Mouse (Mus musculus) olfactory bulb, adult 2 months (tissue): ENCODE results near the gene Haus4.

Source experiments
- CTCF ChIP-seq: fragments of 200-500 bp; IDR thresholded peaks from 2 replicates; pipeline ENCODE4 v1.5.1; 2012; ENCODE audit warnings: low read depth, mild to moderate bottlenecking, low read length, moderate library complexity; ENCODE audit not compliant: insufficient read depth
- POLR2A ChIP-seq: fragments of 200-500 bp; IDR thresholded peaks from 2 replicates; pipeline ENCODE4 v1.6.1; 2012; ENCODE audit warnings: mild to moderate bottlenecking, low read depth, low read length, moderate library complexity; ENCODE audit not compliant: insufficient read depth

- no peak for TF ChIP-seq POLR2A
- no peak for TF ChIP-seq CTCF
Measured at GRCm38 (mm10) chr14:54557330-54557729, 2.9 kb upstream of the Haus4 start.
